Mouse (Mus musculus) lung, embryonic 14.5 days (tissue): ENCODE measurements around the gene Ntng1. TPM values are rescaled to one million over a fixed set of nuclear protein-coding genes. Genes with fewer than 3 reads are reported as not detected.

Experiments used
- ATAC-seq: fragments of 200-750 bp; cut with Nextera tagmentation; 2 replicates; pipeline ENCODE4 v1.8.0; 2017; ENCODE audit warnings: mild to moderate bottlenecking, moderate TSS enrichment, moderate library complexity; ENCODE audit not compliant: insufficient read depth
- DNase-seq: peaks from one replicate; pipeline ENCODE4 v3.0.0-alpha.2; 2015
- H3K27ac ChIP-seq: fragments of 300-500 bp; sonication (generic); 2 replicates; pipeline ENCODE4 v1.5.1; 2014; ENCODE audit warnings: low read depth, mild to moderate bottlenecking, moderate library complexity
- H3K27me3 ChIP-seq: fragments of 300-500 bp; sonication (generic); 2 replicates; pipeline ENCODE4 v1.6.1; 2014; ENCODE audit warnings: low read length, control low read depth; ENCODE audit not compliant: insufficient read depth
- H3K36me3 ChIP-seq: fragments of 300-500 bp; sonication (generic); 2 replicates; pipeline ENCODE4 v1.6.1; 2014; ENCODE audit warnings: control low read depth; ENCODE audit not compliant: insufficient read depth
- H3K4me1 ChIP-seq: fragments of 300-500 bp; sonication (generic); 2 replicates; pipeline ENCODE4 v1.6.1; 2014; ENCODE audit warnings: antibody characterized with exemption, control low read depth; ENCODE audit not compliant: insufficient read depth
- H3K4me2 ChIP-seq: fragments of 300-500 bp; sonication (generic); 2 replicates; pipeline ENCODE4 v1.6.1; 2014; ENCODE audit warnings: mild to moderate bottlenecking
- H3K4me3 ChIP-seq: fragments of 300-500 bp; sonication (generic); 2 replicates; pipeline ENCODE4 v1.5.1; 2014; ENCODE audit warnings: low read depth, low read length
- H3K9ac ChIP-seq: fragments of 300-500 bp; sonication (generic); 2 replicates; pipeline ENCODE4 v1.6.1; 2014
- H3K9me3 ChIP-seq: fragments of 300-500 bp; sonication (generic); 2 replicates; pipeline ENCODE4 v1.6.1; 2016; ENCODE audit warnings: low read depth, low read length, control low read depth
- CTCF ChIP-seq: IDR thresholded peaks from 2 replicates; pipeline ENCODE4 v1.5.1; 2016; ENCODE audit warnings: antibody characterized with exemption, low read depth
- WGBS: fragments of 180-500 bp; shearing (Covaris S2); extraction: QIAGEN DNeasy Blood & Tissue Kit; methylation state at CpG from one replicate; pipeline ENCODE4 v1.1.7; 2014; 5-methylcytosine and 5-hydroxymethylcytosine counted together
- polyA plus RNA-seq: library from polyadenylated mRNA; unstranded; fragments of >200 nt; fragmentation: Nextera tagmentation; extraction: Ambion mirVana; gene quantifications from 2 replicates; pipeline ENCODE4 v1.2.1, GENCODE M21; 2014

The Ntng1 gene
- polyA plus RNA-seq, 1 experiment from 2014 or later: 3.3 TPM

DNA sequence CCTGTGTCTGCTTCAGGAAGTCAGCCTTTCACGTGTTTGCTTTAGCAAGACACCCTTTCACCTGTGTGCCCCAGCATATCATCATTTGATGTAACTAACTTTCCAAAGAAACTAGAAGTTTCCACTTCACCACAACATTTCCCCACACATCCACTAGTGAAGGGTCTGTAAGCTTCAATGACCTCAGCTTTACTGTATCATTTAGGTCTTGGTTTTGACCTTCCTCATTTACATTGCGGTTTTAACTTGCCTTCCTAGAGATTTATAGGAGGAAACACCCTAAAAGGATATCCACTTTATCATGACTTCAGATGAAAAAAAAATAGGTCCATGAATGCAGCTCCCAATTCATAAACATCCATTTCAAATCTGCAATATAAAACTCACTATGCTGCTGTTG, 89.7 kb downstream of the Ntng1 start:
- WGBS: 81% methylated on average over 2 of the region's 2 CpGs
- ATAC-seq (no peak), DNase-seq (no peak)
- H3K36me3 ChIP-seq: no peaks in the 10 kb centered on the region
- H3K27ac ChIP-seq: no peak overlapping the region
- H3K4me3 ChIP-seq: no peak overlapping the region
- TF ChIP-seq CTCF: no peak
- no peaks in the 10 kb centered on the region for H3K9me3 ChIP-seq
- no peaks in the 10 kb centered on the region for H3K4me1 ChIP-seq
- no peaks in the 10 kb centered on the region for H3K27me3 ChIP-seq
- no peak overlapping the region for H3K9ac ChIP-seq
- no peak overlapping the region for H3K4me2 ChIP-seq

DNA sequence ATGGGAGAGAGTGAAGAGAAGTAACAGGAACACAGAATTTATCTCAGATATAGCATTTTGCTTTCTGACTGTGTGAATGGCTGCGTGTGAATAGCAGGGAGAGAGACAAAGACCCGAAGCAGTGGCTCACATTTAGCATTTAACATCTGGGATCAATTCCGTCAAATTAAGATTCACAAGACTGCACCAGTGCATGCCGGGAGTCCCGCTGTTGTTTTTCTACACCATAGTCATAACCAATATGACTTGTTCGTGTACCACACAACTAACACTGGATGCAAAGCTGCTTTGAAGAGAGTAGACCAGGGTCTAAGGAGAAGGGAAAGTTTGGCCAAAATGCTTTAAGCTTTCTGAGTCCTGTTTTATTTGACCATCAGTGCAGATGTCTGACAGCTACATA, 95.7 kb downstream of the Ntng1 start:
- Histone ChIP-seq H3K4me3 (no peak overlapping the region), H3K27me3 (no peaks in the 10 kb centered on the region), H3K4me1 (no peaks in the 10 kb centered on the region), H3K4me2 (no peak overlapping the region), H3K9me3 (no peaks in the 10 kb centered on the region), H3K9ac (no peak overlapping the region), H3K27ac (no peak overlapping the region), H3K36me3 (no peaks in the 10 kb centered on the region)
- DNase-seq: no peak
- WGBS: 68% methylated on average over 6 of the region's 6 CpGs
- no peak for TF ChIP-seq CTCF
- no peak for ATAC-seq

DNA sequence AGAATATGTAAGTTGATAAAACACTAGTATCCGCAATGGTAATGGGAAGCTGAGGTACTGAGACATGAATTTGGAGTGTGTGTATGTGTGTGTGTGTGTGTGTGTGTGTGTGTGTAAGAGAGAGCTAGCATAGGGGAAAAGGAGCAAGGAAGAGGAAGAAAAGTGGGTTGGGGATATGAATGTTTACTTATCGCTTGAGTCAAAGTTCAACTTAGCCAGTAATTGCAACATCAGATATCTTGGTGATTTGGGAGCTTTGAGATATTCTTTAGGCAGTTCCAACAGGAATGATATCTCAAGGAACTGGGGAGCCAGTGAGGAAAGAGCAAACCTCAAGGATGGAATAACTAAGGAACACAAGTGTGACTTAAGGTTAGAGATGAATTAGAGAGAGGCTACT, 97.1 kb downstream of the Ntng1 start:
- WGBS: 91% methylated on average over 2 of the region's 2 CpGs
- Histone ChIP-seq H3K4me3 (no peak overlapping the region), H3K27ac (no peak overlapping the region)

DNA sequence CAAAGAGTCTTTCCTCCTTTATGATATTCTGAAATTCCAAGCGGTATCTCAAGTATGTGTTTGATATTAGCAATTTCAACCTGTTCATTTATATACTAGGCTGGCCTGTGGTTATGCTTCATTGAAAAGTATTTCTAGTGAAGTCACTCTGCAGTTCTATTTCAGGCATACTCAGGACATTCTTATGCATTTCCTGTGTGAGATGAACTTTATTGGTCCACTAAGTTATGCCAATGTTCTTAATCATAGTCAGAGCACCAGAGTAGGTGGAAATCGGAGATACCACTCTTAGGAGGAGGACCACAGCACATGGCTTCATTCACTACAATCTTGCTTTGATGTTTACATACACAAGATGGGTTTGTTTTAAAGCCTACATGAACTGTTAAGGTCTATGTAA, 99.6 kb downstream of the Ntng1 start:
- peak; percentile 53 for ATAC-seq
- WGBS: 53% methylated on average over 2 of the region's 2 CpGs

More for the DNA sequence above, 97.1 kb downstream of the Ntng1 start:
- no peak for DNase-seq
- no peak for ATAC-seq
- no peak for TF ChIP-seq CTCF
- no peaks in the 10 kb centered on the region for H3K4me1 ChIP-seq
- H3K9me3 ChIP-seq: no peaks in the 10 kb centered on the region
- H3K36me3 ChIP-seq: no peaks in the 10 kb centered on the region
- no peak overlapping the region for H3K9ac ChIP-seq
- H3K27me3 ChIP-seq: no peaks in the 10 kb centered on the region
- H3K4me2 ChIP-seq: no peak overlapping the region

DNA sequence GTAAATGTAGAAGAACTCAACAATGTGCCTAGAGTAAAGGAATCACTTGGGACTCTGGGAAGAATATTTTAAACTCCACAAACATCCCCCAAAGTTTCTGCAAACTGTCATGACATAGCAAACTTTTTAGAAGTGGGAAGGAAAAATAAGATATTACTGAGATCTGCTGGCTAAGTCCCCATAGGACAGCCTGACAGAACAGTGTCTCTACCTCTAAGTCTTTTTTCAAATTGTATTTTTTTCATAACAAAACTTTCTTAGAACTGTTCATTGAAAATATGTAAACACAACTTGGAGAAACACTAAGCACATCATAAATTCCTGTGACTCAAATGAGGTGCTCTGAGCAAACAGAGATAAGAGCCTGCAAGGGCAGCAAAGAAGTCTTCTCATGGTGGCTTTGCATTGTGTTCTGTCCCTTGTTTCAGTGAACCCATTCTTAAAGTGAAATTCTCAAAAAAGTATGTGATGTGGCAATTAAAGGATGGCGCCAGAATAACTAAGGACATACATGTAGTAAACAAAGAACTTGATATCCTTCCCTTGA, 100.1 kb downstream of the Ntng1 start:
- H3K4me2 ChIP-seq: no peak overlapping the region
- DNase-seq (peak; percentile 64), ATAC-seq (peak; percentile 88)
- H3K27me3 ChIP-seq: no peaks in the 10 kb centered on the region
- H3K4me1 ChIP-seq: no peaks in the 10 kb centered on the region
- H3K4me3 ChIP-seq: no peak overlapping the region
- H3K9ac ChIP-seq: no peak overlapping the region
- H3K36me3 ChIP-seq: no peaks in the 10 kb centered on the region
- no peak overlapping the region for H3K27ac ChIP-seq
- no peak for TF ChIP-seq CTCF
- no peaks in the 10 kb centered on the region for H3K9me3 ChIP-seq
- 47% methylated on average over 1 of the region's 1 CpGs for WGBS

More for the DNA sequence above, 99.6 kb downstream of the Ntng1 start:
- H3K36me3 ChIP-seq: no peaks in the 10 kb centered on the region
- H3K27ac ChIP-seq: no peak overlapping the region
- no peak overlapping the region for H3K4me2 ChIP-seq
- no peak overlapping the region for H3K4me3 ChIP-seq
- no peaks in the 10 kb centered on the region for H3K9me3 ChIP-seq
- H3K9ac ChIP-seq: no peak overlapping the region
- DNase-seq: peak; percentile 9
- TF ChIP-seq CTCF: no peak
- H3K4me1 ChIP-seq: no peaks in the 10 kb centered on the region
- H3K27me3 ChIP-seq: no peaks in the 10 kb centered on the region

DNA sequence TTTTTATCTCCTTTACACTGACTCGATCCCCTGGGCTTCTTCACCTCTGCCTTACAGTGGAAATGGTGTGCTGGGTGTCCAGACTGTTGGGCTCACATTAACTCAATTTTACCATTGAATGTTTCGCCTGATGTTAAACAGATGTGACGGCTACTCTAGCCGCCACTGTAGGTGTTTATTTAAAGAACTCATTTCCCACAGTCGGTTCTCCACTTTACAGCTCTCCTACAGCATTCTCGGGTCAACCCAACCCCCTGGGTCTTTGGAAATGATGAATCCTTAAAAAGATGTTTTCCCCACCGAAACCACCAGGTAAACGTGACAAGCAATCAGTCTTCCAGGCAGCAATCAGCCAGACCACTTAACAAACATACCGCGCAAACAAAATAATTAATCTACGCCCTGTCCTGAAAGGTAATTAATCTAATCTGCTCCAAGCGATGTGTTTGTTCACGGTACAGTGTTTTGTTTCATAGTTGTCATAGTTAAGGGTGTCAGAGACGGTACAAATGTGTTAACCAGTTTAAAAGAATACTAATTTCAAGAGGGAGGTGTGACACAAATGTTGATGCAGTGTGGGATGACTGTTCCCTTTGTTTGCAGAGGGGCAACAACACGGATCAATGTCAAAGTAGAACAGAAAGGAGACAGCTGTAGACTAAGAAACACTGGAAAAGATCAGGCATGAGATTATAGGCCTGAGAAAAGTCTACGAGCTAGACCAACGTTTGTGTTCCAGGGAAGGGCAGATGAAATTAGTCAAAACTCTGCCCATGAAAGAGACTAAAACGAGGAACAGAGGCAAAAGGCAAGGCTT, 120.8 kb downstream of the Ntng1 start:
- Histone ChIP-seq H3K36me3 (no peaks in the 10 kb centered on the region), H3K4me2 (peak overlapping the region; percentile 31; the same call in 1 of the 2 replicates), H3K27ac (no peak overlapping the region), H3K27me3 (no peaks in the 10 kb centered on the region), H3K9me3 (no peaks in the 10 kb centered on the region), H3K9ac (no peak overlapping the region), H3K4me1 (no peaks in the 10 kb centered on the region; the same call in 1 of the 2 replicates), H3K4me3 (no peak overlapping the region)
- WGBS: 10% methylated on average over 18 of the region's 18 CpGs
- TF ChIP-seq CTCF: no peak
- no peak for DNase-seq
- no peak for ATAC-seq

DNA sequence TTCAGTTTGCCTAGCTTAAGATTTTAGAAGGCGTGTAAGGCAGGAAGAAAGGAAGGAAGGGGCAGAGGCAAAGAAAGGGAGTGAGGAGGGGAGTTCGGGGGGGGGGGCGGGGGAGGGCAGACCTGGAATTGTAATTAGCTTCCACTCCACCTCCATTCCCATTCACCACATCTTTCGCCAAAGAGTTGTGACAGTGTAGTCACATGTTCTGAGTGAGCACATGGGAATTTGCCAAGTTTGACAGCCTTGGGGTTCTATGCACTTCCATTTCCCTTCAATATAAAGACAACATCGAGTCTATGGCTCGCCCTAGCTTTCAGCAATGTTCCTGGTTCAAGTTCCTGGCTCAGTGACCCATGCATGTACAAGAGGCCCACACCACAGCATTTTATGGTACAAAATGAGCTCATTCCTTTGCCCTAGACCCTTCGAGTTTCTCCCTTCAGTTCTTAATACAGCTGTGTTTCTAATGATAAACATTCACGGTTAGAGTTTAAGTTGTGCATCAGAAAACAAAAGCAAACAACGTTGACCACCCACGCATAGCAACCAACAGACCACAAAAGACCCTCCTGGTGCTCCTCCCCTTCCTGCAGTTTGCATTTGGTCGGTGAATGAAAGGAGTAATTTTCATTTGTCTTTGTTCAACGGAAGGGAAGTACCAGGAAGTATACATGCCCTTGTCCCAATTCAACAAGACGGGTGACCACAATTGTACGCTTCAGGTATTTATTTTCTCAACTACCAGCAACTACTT, 132.8 kb downstream of the Ntng1 start:
- WGBS: 73% methylated on average over 13 of the region's 14 CpGs
- ATAC-seq (no peak), DNase-seq (no peak)
- H3K27me3 ChIP-seq: no peaks in the 10 kb centered on the region
- no peak overlapping the region for H3K27ac ChIP-seq
- H3K4me2 ChIP-seq: no peak overlapping the region
- H3K36me3 ChIP-seq: no peaks in the 10 kb centered on the region
- H3K4me1 ChIP-seq: no peaks in the 10 kb centered on the region
- no peak overlapping the region for H3K4me3 ChIP-seq
- no peak overlapping the region for H3K9ac ChIP-seq
- TF ChIP-seq CTCF: no peak
- H3K9me3 ChIP-seq: no peaks in the 10 kb centered on the region
